Mouse (Mus musculus): ENCODE data around the gene Dusp1. TPM values are rescaled to one million over a fixed set of nuclear protein-coding genes. Genes with fewer than 3 reads are reported as not detected.
A peak's percentile ranks its signal among the peaks of the same experiment; 100 is the strongest.

The Dusp1 gene
- total RNA-seq, 2 experiments from 2014 or later = 73.0 to 89.6 TPM

- TF ChIP-seq CTCF (IDR thresholded peaks at IDR 0.05) = no peak
- Histone ChIP-seq H3K4me3 (no peak overlapping the region), H3K27ac (peak overlapping the region; percentile 36)
- intact Hi-C loops (cut with DNase I) = no loop called here
- DNase-seq = no peak
Measured at GRCm38 (mm10) chr17:26569594-26570350, 7.8 kb upstream of the Dusp1 start.

- TF ChIP-seq CTCF (IDR thresholded peaks at IDR 0.05) = no peak
- DNase-seq = no peak
- intact Hi-C loops (cut with DNase I) = no loop called here
- no peak overlapping the region for H3K4me3 ChIP-seq
- H3K27ac ChIP-seq = peak overlapping the region; percentile 59; the same call in 1 of the 2 replicates
Measured at GRCm38 (mm10) chr17:26567818-26568173, 5.9 kb upstream of the Dusp1 start.

- H3K27ac ChIP-seq = peak overlapping the region; percentile 59
- no peak for TF ChIP-seq CTCF (IDR thresholded peaks at IDR 0.05)
- intact Hi-C loops (cut with DNase I) = no loop called here
- H3K4me3 ChIP-seq = no peak overlapping the region
- no peak for DNase-seq
Measured at GRCm38 (mm10) chr17:26567142-26567817, 5.4 kb upstream of the Dusp1 start.

- TF ChIP-seq CTCF (IDR thresholded peaks at IDR 0.05) = no peak
- no peak for DNase-seq
- no peak overlapping the region; the same call in 1 of the 2 replicates for H3K27ac ChIP-seq
- intact Hi-C loops (cut with DNase I) = loop anchor here (5.0 kb wide), 1 partner anchor 73 kb away; no protein-coding TSS in a partner anchor
- H3K4me3 ChIP-seq = no peak overlapping the region
Measured at GRCm38 (mm10) chr17:26564439-26564838, 2.5 kb upstream of the Dusp1 start.

- no peak for DNase-seq
- 0 out of 2 replicates have a peak overlapping the region, but pooled peaks have one; percentile 91 for H3K27ac ChIP-seq
- TF ChIP-seq CTCF (IDR thresholded peaks at IDR 0.05) = no peak
- intact Hi-C loops (cut with DNase I) = loop anchor here (5.0 kb wide), 1 partner anchor 74 kb away; no protein-coding TSS in a partner anchor
- H3K4me3 ChIP-seq = no peak overlapping the region
Measured at GRCm38 (mm10) chr17:26563476-26563875, 1.5 kb upstream of the Dusp1 start.

- peak overlapping the region; percentile 91 for H3K27ac ChIP-seq
Measured at GRCm38 (mm10) chr17:26562292-26562691, 364 bp upstream of the Dusp1 start.

GRCm38 (mm10) chr17:26561290-26561640 is 663 bp downstream of the Dusp1 start, which contains the start of gene Ergic1:
Gene Ergic1, plus strand, starts transcription at chr17:26561489.
- Histone ChIP-seq H3K4me3 (peak within 1 kb of the TSS; percentile 90), H3K27ac (peak within 1 kb of the TSS; percentile 91)
- peak; percentile 97 for DNase-seq
- intact Hi-C loops (cut with DNase I) = loop anchor here (5.0 kb wide), 1 partner anchor 76 kb away; no protein-coding TSS in a partner anchor
- no peak for TF ChIP-seq CTCF (IDR thresholded peaks at IDR 0.05)

More at GRCm38 (mm10) chr17:26562292-26562691, 364 bp upstream of the Dusp1 start:
- DNase-seq = no peak
- intact Hi-C loops (cut with DNase I) = loop anchor here (5.0 kb wide), 1 partner anchor 75 kb away; no protein-coding TSS in a partner anchor
- peak overlapping the region; percentile 90 for H3K4me3 ChIP-seq
- TF ChIP-seq CTCF (IDR thresholded peaks at IDR 0.05) = no peak

- Histone ChIP-seq H3K27ac (peak overlapping the region; percentile 91), H3K4me3 (peak overlapping the region; percentile 90)
- TF ChIP-seq CTCF (IDR thresholded peaks at IDR 0.05) = no peak
- DNase-seq = no peak
- intact Hi-C loops (cut with DNase I) = loop anchor here (5.0 kb wide), 1 partner anchor 77 kb away; no protein-coding TSS in a partner anchor
Measured at GRCm38 (mm10) chr17:26560526-26561289, 1.2 kb downstream of the Dusp1 start.

GRCm38 (mm10) chr17:26553033-26553432 is 8.9 kb downstream of the Dusp1 start:
- Histone ChIP-seq H3K4me3 (no peak overlapping the region), H3K27ac (no peak overlapping the region)
- DNase-seq = no peak
- intact Hi-C loops (cut with DNase I) = no loop called here
- TF ChIP-seq CTCF (IDR thresholded peaks at IDR 0.05) = no peak

- intact Hi-C loops (cut with DNase I) = no loop called here
- no peak for TF ChIP-seq CTCF (IDR thresholded peaks at IDR 0.05)
- H3K27ac ChIP-seq = no peak overlapping the region
Measured at GRCm38 (mm10) chr17:26551104-26551503, 10.8 kb downstream of the Dusp1 start.

GRCm38 (mm10) chr17:26549148-26549809 is 12.6 kb downstream of the Dusp1 start:
- TF ChIP-seq CTCF (IDR thresholded peaks at IDR 0.05) = no peak
- peak overlapping the region; percentile 71 for H3K27ac ChIP-seq
- no peak overlapping the region for H3K4me3 ChIP-seq
- DNase-seq = no peak
- intact Hi-C loops (cut with DNase I) = no loop called here

More at GRCm38 (mm10) chr17:26551104-26551503, 10.8 kb downstream of the Dusp1 start:
- H3K4me3 ChIP-seq = no peak overlapping the region
- DNase-seq = no peak

- TF ChIP-seq CTCF (IDR thresholded peaks at IDR 0.05) = no peak
- H3K27ac ChIP-seq = peak overlapping the region; percentile 71
- intact Hi-C loops (cut with DNase I) = no loop called here
- DNase-seq = no peak
- no peak overlapping the region for H3K4me3 ChIP-seq
Measured at GRCm38 (mm10) chr17:26548566-26548965, 13.4 kb downstream of the Dusp1 start.
